Mouse (Mus musculus) T-cell, adult 2 months (primary cell): Measurements from ENCODE around the gene Sympk.

ENCODE experiments used
- DNase-seq: peaks from one replicate; pipeline ENCODE4 v3.0.0; 2022; ENCODE audit warnings: low spot score

The Sympk gene

GRCm38 (mm10) chr7:19083701-19084100 lies 59.5 kb downstream of the Sympk start, which contains the start of gene Dmpk:
Gene Dmpk, plus strand, starts transcription at chr7:19083849.
- DNase-seq: no peak

GRCm38 (mm10) chr7:19084277-19084771 lies 60.1 kb downstream of the Sympk start:
- no peak for DNase-seq

GRCm38 (mm10) chr7:19084921-19085473 lies 60.8 kb downstream of the Sympk start:
- DNase-seq: no peak

GRCm38 (mm10) chr7:19085495-19085894 lies 61.3 kb downstream of the Sympk start:
- no peak for DNase-seq

- no peak for DNase-seq
Observed at GRCm38 (mm10) chr7:19086042-19086441, 61.9 kb downstream of the Sympk start.

- no peak for DNase-seq
Observed at GRCm38 (mm10) chr7:19086760-19087159, 62.6 kb downstream of the Sympk start.

- peak; percentile 59 for DNase-seq
Observed at GRCm38 (mm10) chr7:19088813-19089212, 64.6 kb downstream of the Sympk start.

GRCm38 (mm10) chr7:19091913-19092312 lies 67.7 kb downstream of the Sympk start:
- no peak for DNase-seq

GRCm38 (mm10) chr7:19092381-19093173 lies 68.4 kb downstream of the Sympk start:
- no peak for DNase-seq

GRCm38 (mm10) chr7:19093174-19093521 lies 69.0 kb downstream of the Sympk start:
- DNase-seq: peak; percentile 83

- peak; percentile 75 for DNase-seq
Observed at GRCm38 (mm10) chr7:19093537-19094385, 69.6 kb downstream of the Sympk start.

GRCm38 (mm10) chr7:19094471-19094825 lies 70.3 kb downstream of the Sympk start, which contains the start of gene Six5:
Gene Six5, plus strand, starts transcription at chr7:19094594.
- DNase-seq: peak; percentile 41

- peak; percentile 25 for DNase-seq
Observed at GRCm38 (mm10) chr7:19094826-19095750, 70.9 kb downstream of the Sympk start.

GRCm38 (mm10) chr7:19095751-19096110 lies 71.6 kb downstream of the Sympk start:
- DNase-seq: no peak

- no peak for DNase-seq
Observed at GRCm38 (mm10) chr7:19096421-19096976, 72.3 kb downstream of the Sympk start.

GRCm38 (mm10) chr7:19097217-19097616 lies 73.0 kb downstream of the Sympk start:
- no peak for DNase-seq

- no peak for DNase-seq
Observed at GRCm38 (mm10) chr7:19097863-19098262, 73.7 kb downstream of the Sympk start.

GRCm38 (mm10) chr7:19098811-19099210 lies 74.6 kb downstream of the Sympk start:
- no peak for DNase-seq

- no peak for DNase-seq
Observed at GRCm38 (mm10) chr7:19100290-19100689, 76.1 kb downstream of the Sympk start.

- no peak for DNase-seq
Observed at GRCm38 (mm10) chr7:19103741-19104140, 79.6 kb downstream of the Sympk start.
